Mouse (Mus musculus) heart, embryonic 16.5 days (tissue): Measurements from ENCODE around the gene Eef1a2. TPM values are rescaled to one million over a fixed set of nuclear protein-coding genes. Genes with fewer than 3 reads are reported as not detected.

Experiments
- ATAC-seq: fragments of 200-750 bp; cut with Nextera tagmentation; replicated peaks from 2 replicates; pipeline ENCODE4 v1.8.0; 2017; ENCODE audit warnings: moderate number of reproducible peaks; ENCODE audit not compliant: insufficient read depth, low FRiP score; ENCODE audit errors: extremely low read depth
- H3K27ac ChIP-seq: fragments of 300-500 bp; sonication (generic); 2 replicates; pipeline ENCODE4 v1.5.1; 2014; ENCODE audit warnings: mild to moderate bottlenecking, low read length, control low read depth, moderate library complexity
- H3K27me3 ChIP-seq: fragments of 300-500 bp; sonication (generic); 2 replicates; pipeline ENCODE4 v1.6.1; 2014; ENCODE audit warnings: low read length, mixed read lengths; ENCODE audit not compliant: control insufficient read depth, insufficient read depth
- H3K36me3 ChIP-seq: fragments of 300-500 bp; sonication (generic); 2 replicates; pipeline ENCODE4 v1.6.1; 2014; ENCODE audit not compliant: control insufficient read depth, insufficient read depth
- H3K4me1 ChIP-seq: fragments of 300-500 bp; sonication (generic); 2 replicates; pipeline ENCODE4 v1.6.1; 2014; ENCODE audit warnings: low read length, mixed read lengths; ENCODE audit not compliant: control insufficient read depth, insufficient read depth
- H3K4me2 ChIP-seq: fragments of 300-500 bp; sonication (generic); 2 replicates; pipeline ENCODE4 v1.6.1; 2014; ENCODE audit warnings: low read depth, mild to moderate bottlenecking, control low read depth, low read length
- H3K4me3 ChIP-seq: fragments of 300-500 bp; sonication (generic); 2 replicates; pipeline ENCODE4 v1.5.1; 2014; ENCODE audit warnings: mild to moderate bottlenecking, control low read depth, low read length
- H3K9ac ChIP-seq: fragments of 300-500 bp; sonication (generic); 2 replicates; pipeline ENCODE4 v1.6.1; 2014; ENCODE audit warnings: low read length, control low read depth
- H3K9me3 ChIP-seq: fragments of 300-500 bp; sonication (generic); replicated peaks from 2 replicates; pipeline ENCODE4 v1.6.1; 2016; ENCODE audit warnings: low read length; ENCODE audit not compliant: control insufficient read depth
- WGBS: fragments of 180-500 bp; shearing (Covaris S2); extraction: QIAGEN DNeasy Blood & Tissue Kit; methylation state at CpG from one replicate; pipeline ENCODE4 v1.1.7; 2014; 5-methylcytosine and 5-hydroxymethylcytosine counted together
- polyA plus RNA-seq: library from polyadenylated mRNA; unstranded; fragments of >200 nt; fragmentation: Nextera tagmentation; extraction: Ambion mirVana; gene quantifications from 2 replicates; pipeline ENCODE4 v1.2.1, GENCODE M21; 2015

The Eef1a2 gene
- polyA plus RNA-seq, 1 experiment from 2014 or later, result 7.1 TPM

- WGBS, result 66% methylated on average over 3 of the region's 3 CpGs
- Histone ChIP-seq H3K9me3 (no peaks in the 10 kb centered on the region), H3K4me2 (peak overlapping the region; percentile 68), H3K27me3 (peaks cover 15% of the 10 kb centered on the region), H3K4me1 (peaks cover 32% of the 10 kb centered on the region), H3K27ac (peak overlapping the region; percentile 93), H3K9ac (0 out of 2 replicates have a peak overlapping the region, but pooled peaks have one; percentile 11), H3K4me3 (peak overlapping the region; percentile 69), H3K36me3 (peaks cover 9% of the 10 kb centered on the region)
- ATAC-seq, result no peak
Observed at GRCm38 (mm10) chr2:181154361-181154760, 2.5 kb downstream of the Eef1a2 start.

GRCm38 (mm10) chr2:181153837-181154236 lies 3.0 kb downstream of the Eef1a2 start:
- Histone ChIP-seq H3K4me1 (peaks cover 32% of the 10 kb centered on the region), H3K4me2 (no peak overlapping the region; the same call in 1 of the 2 replicates), H3K9me3 (no peaks in the 10 kb centered on the region), H3K27me3 (peaks cover 15% of the 10 kb centered on the region), H3K4me3 (no peak overlapping the region), H3K9ac (0 out of 2 replicates have a peak overlapping the region, but pooled peaks have one; percentile 11), H3K27ac (no peak overlapping the region; the same call in 1 of the 2 replicates), H3K36me3 (peaks cover 9% of the 10 kb centered on the region)
- 14% methylated on average over 1 of the region's 1 CpGs for WGBS
- ATAC-seq, result no peak

- Histone ChIP-seq H3K9me3 (no peaks in the 10 kb centered on the region), H3K9ac (no peak overlapping the region), H3K4me2 (no peak overlapping the region), H3K27me3 (peaks cover 15% of the 10 kb centered on the region), H3K36me3 (peaks cover 9% of the 10 kb centered on the region), H3K4me3 (no peak overlapping the region), H3K27ac (no peak overlapping the region), H3K4me1 (peaks cover 32% of the 10 kb centered on the region)
- 77% methylated on average over 1 of the region's 1 CpGs for WGBS
- no peak for ATAC-seq
Observed at GRCm38 (mm10) chr2:181153131-181153530, 3.7 kb downstream of the Eef1a2 start.

GRCm38 (mm10) chr2:181152701-181153100 lies 4.1 kb downstream of the Eef1a2 start:
- H3K36me3 ChIP-seq, result peaks cover 9% of the 10 kb centered on the region
- no peak overlapping the region for H3K9ac ChIP-seq
- H3K27me3 ChIP-seq, result peaks cover 13% of the 10 kb centered on the region
- no peak overlapping the region for H3K27ac ChIP-seq
- peaks cover 31% of the 10 kb centered on the region for H3K4me1 ChIP-seq
- 91% methylated on average over 17 of the region's 17 CpGs for WGBS
- no peaks in the 10 kb centered on the region for H3K9me3 ChIP-seq
- H3K4me3 ChIP-seq, result no peak overlapping the region
- H3K4me2 ChIP-seq, result no peak overlapping the region
- ATAC-seq, result no peak

- H3K36me3 ChIP-seq, result peaks cover 11% of the 10 kb centered on the region
- H3K4me1 ChIP-seq, result peaks cover 25% of the 10 kb centered on the region
- no peaks in the 10 kb centered on the region for H3K9me3 ChIP-seq
- no peak overlapping the region for H3K27ac ChIP-seq
- WGBS, result 65% methylated on average over 6 of the region's 6 CpGs
- ATAC-seq, result no peak
- H3K9ac ChIP-seq, result no peak overlapping the region
- H3K4me2 ChIP-seq, result no peak overlapping the region
- peaks cover 4% of the 10 kb centered on the region; the same call in 1 of the 2 replicates for H3K27me3 ChIP-seq
- H3K4me3 ChIP-seq, result no peak overlapping the region
Observed at GRCm38 (mm10) chr2:181150281-181150680, 6.5 kb downstream of the Eef1a2 start.

GRCm38 (mm10) chr2:181148318-181148955 lies 8.4 kb downstream of the Eef1a2 start:
- no peak overlapping the region for H3K9ac ChIP-seq
- peaks cover 12% of the 10 kb centered on the region for H3K4me1 ChIP-seq
- H3K9me3 ChIP-seq, result no peaks in the 10 kb centered on the region
- peaks cover 6% of the 10 kb centered on the region for H3K27me3 ChIP-seq
- peak overlapping the region; percentile 72 for H3K4me2 ChIP-seq
- no peak overlapping the region for H3K27ac ChIP-seq
- H3K4me3 ChIP-seq, result peak overlapping the region; percentile 46
- no peak for ATAC-seq
- peaks cover 11% of the 10 kb centered on the region for H3K36me3 ChIP-seq
- 23% methylated on average over 31 of the region's 31 CpGs for WGBS

- ATAC-seq, result peak; percentile 53
- WGBS, result 10% methylated on average over 56 of the region's 61 CpGs
- Histone ChIP-seq H3K9me3 (no peaks in the 10 kb centered on the region), H3K4me3 (peak overlapping the region; percentile 46), H3K9ac (peak overlapping the region; percentile 35; the same call in 1 of the 2 replicates), H3K27ac (no peak overlapping the region), H3K36me3 (peaks cover 9% of the 10 kb centered on the region), H3K27me3 (peaks cover 6% of the 10 kb centered on the region), H3K4me2 (peak overlapping the region; percentile 72), H3K4me1 (peaks cover 12% of the 10 kb centered on the region)
Observed at GRCm38 (mm10) chr2:181147546-181148317, 9.1 kb downstream of the Eef1a2 start.

GRCm38 (mm10) chr2:181146976-181147545 lies 9.8 kb downstream of the Eef1a2 start:
- H3K9me3 ChIP-seq, result no peaks in the 10 kb centered on the region
- H3K4me2 ChIP-seq, result peak overlapping the region; percentile 72; the same call in 1 of the 2 replicates
- H3K4me1 ChIP-seq, result peaks cover 12% of the 10 kb centered on the region
- 56% methylated on average over 4 of the region's 4 CpGs for WGBS
- no peak overlapping the region for H3K27ac ChIP-seq
- no peak overlapping the region for H3K9ac ChIP-seq
- peaks cover 6% of the 10 kb centered on the region for H3K36me3 ChIP-seq
- no peak for ATAC-seq
- no peak overlapping the region for H3K4me3 ChIP-seq
- peaks cover 6% of the 10 kb centered on the region for H3K27me3 ChIP-seq

- Histone ChIP-seq H3K27me3 (peaks cover 10% of the 10 kb centered on the region), H3K27ac (no peak overlapping the region)
- WGBS, result 83% methylated on average over 2 of the region's 2 CpGs
Observed at GRCm38 (mm10) chr2:181144675-181145074, 12.1 kb downstream of the Eef1a2 start.

More at GRCm38 (mm10) chr2:181144675-181145074, 12.1 kb downstream of the Eef1a2 start:
- Histone ChIP-seq H3K9me3 (no peaks in the 10 kb centered on the region), H3K36me3 (peaks cover 2% of the 10 kb centered on the region), H3K9ac (no peak overlapping the region), H3K4me2 (no peak overlapping the region), H3K4me3 (no peak overlapping the region), H3K4me1 (peaks cover 12% of the 10 kb centered on the region)
- ATAC-seq, result no peak
